Mouse (Mus musculus) embryonic facial prominence, embryonic 13.5 days (tissue): Measurements from ENCODE around the gene Nol10. TPM values are rescaled to one million over a fixed set of nuclear protein-coding genes. Genes with fewer than 3 reads are reported as not detected.
"Not testable (repeated sequence)": the region's sequence is repeated elsewhere in the genome, so short reads cannot be mapped to it uniquely, and the experiment has no call there.

Source experiments
- ATAC-seq: fragments of 200-750 bp; cut with Nextera tagmentation; 2 replicates; pipeline ENCODE4 v1.8.0; 2017; ENCODE audit warnings: low read depth; ENCODE audit not compliant: insufficient number of reproducible peaks, insufficient read depth, low FRiP score, low TSS enrichment
- H3K27ac ChIP-seq: fragments of 300-500 bp; sonication (generic); 2 replicates; pipeline ENCODE4 v1.5.1; 2015; ENCODE audit warnings: moderate library complexity, mild to moderate bottlenecking, inconsistent platforms
- H3K27me3 ChIP-seq: fragments of 300-500 bp; sonication (generic); 2 replicates; pipeline ENCODE4 v1.6.1; 2015; ENCODE audit warnings: mild to moderate bottlenecking, inconsistent platforms
- H3K36me3 ChIP-seq: fragments of 300-500 bp; sonication (generic); 2 replicates; pipeline ENCODE4 v1.6.1; 2015; ENCODE audit warnings: mild to moderate bottlenecking, inconsistent platforms
- H3K4me1 ChIP-seq: fragments of 300-500 bp; sonication (generic); 2 replicates; pipeline ENCODE4 v1.6.1; 2015; ENCODE audit warnings: inconsistent platforms
- H3K4me2 ChIP-seq: fragments of 300-500 bp; sonication (generic); 2 replicates; pipeline ENCODE4 v1.6.1; 2015; ENCODE audit warnings: moderate library complexity, mild to moderate bottlenecking, inconsistent platforms
- H3K4me3 ChIP-seq: fragments of 300-500 bp; sonication (generic); 2 replicates; pipeline ENCODE4 v1.5.1; 2015; ENCODE audit warnings: mild to moderate bottlenecking, inconsistent platforms
- H3K9ac ChIP-seq: fragments of 300-500 bp; sonication (generic); 2 replicates; pipeline ENCODE4 v1.6.1; 2015; ENCODE audit warnings: mild to moderate bottlenecking, inconsistent platforms
- H3K9me3 ChIP-seq: fragments of 300-500 bp; sonication (generic); 2 replicates; pipeline ENCODE4 v1.6.1; 2016; ENCODE audit warnings: inconsistent platforms
- WGBS: fragments of 180-500 bp; shearing (Covaris S2); methylation state at CpG from one replicate; pipeline ENCODE4 v1.1.7; 2015; ENCODE audit warnings: mixed read lengths; 5-methylcytosine and 5-hydroxymethylcytosine counted together
- microRNA-seq: library from miRNA; unstranded; fragments of <30 nt; microRNA quantifications from one replicate; pipeline ENCODE4, GENCODE M21; 2016
- polyA plus RNA-seq: library from polyadenylated mRNA; unstranded; fragments of >200 nt; fragmentation: Nextera tagmentation; extraction: Ambion mirVana; gene quantifications from 2 replicates; pipeline ENCODE4 v1.2.1, GENCODE M21; 2015

Nol10 gene
- polyA plus RNA-seq, 1 experiment from 2014 or later = 28.7 TPM

DNA sequence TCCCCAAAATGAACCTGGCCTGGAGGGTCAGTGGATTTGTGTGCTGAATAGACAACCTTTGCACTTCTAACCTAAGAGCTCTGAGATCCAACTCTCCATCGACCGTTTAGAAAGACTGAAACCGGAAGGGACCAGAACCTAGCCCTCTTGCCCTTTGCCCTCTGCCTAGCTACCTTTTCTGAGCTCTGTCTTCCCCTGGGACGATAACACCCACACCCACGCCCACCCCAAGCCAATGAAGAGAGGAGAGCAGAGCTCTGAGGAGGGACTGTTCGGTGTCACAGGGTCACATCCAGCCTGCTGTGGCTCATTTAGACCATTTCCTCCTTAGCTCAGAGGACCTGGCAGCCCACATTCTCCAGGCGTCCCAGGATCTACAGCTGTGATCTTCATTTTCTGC, 121.6 kb downstream of the Nol10 start:
- H3K9me3 ChIP-seq = no peaks in the 10 kb centered on the region
- H3K4me3 ChIP-seq = no peak overlapping the region
- no peaks in the 10 kb centered on the region for H3K36me3 ChIP-seq
- no peak for ATAC-seq
- H3K9ac ChIP-seq = no peak overlapping the region
- H3K27ac ChIP-seq = no peak overlapping the region
- H3K4me2 ChIP-seq = no peak overlapping the region
- 46% methylated on average over 7 of the region's 7 CpGs for WGBS
- H3K4me1 ChIP-seq = no peaks in the 10 kb centered on the region
- no peaks in the 10 kb centered on the region for H3K27me3 ChIP-seq

DNA sequence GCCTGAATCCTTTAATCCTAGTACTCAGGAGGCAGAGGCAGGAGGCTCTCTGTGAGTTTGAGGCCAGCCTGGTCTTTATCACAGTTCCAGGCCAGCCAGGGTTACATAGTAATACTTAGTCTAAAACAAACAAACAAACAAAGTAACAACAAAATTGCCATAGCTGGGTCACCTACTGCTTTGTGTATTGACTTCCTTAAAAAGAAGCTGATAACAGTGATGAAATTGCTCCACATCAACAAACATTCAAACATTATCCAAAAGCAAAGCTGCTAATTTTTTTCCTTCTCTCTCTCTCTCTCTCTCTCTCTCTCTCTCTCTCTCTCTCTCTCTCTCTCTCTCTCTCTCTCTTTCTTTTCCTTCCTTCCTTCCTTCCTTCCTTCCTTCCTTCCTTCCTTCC, 122.3 kb downstream of the Nol10 start:
- H3K36me3 ChIP-seq, H3K9ac ChIP-seq, ATAC-seq: not testable (repeated sequence)

GRCm38 (mm10) chr12:17471405-17471804, 123.1 kb downstream of the Nol10 start:
- no peaks in the 10 kb centered on the region for H3K9me3 ChIP-seq

More for the DNA sequence above, 122.3 kb downstream of the Nol10 start:
- H3K27ac ChIP-seq, H3K4me1 ChIP-seq, H3K9me3 ChIP-seq, H3K27me3 ChIP-seq, H3K4me3 ChIP-seq, H3K4me2 ChIP-seq: not testable (repeated sequence)

GRCm38 (mm10) chr12:17473128-17473527, 124.9 kb downstream of the Nol10 start:
- no peaks in the 10 kb centered on the region for H3K4me1 ChIP-seq
- H3K4me2 ChIP-seq = no peak overlapping the region
- no peak overlapping the region for H3K4me3 ChIP-seq
- no peak for ATAC-seq
- H3K9me3 ChIP-seq = no peaks in the 10 kb centered on the region
- H3K9ac ChIP-seq = no peak overlapping the region
- WGBS = 89% methylated on average over 3 of the region's 3 CpGs
- H3K27ac ChIP-seq = no peak overlapping the region
- H3K36me3 ChIP-seq = no peaks in the 10 kb centered on the region
- no peaks in the 10 kb centered on the region for H3K27me3 ChIP-seq

More at GRCm38 (mm10) chr12:17471405-17471804, 123.1 kb downstream of the Nol10 start:
- Histone ChIP-seq H3K9ac (no peak overlapping the region), H3K4me3 (no peak overlapping the region), H3K36me3 (no peaks in the 10 kb centered on the region), H3K27me3 (no peaks in the 10 kb centered on the region), H3K4me2 (no peak overlapping the region), H3K4me1 (no peaks in the 10 kb centered on the region), H3K27ac (no peak overlapping the region)
- no peak for ATAC-seq
- WGBS = 95% methylated on average over 1 of the region's 1 CpGs

DNA sequence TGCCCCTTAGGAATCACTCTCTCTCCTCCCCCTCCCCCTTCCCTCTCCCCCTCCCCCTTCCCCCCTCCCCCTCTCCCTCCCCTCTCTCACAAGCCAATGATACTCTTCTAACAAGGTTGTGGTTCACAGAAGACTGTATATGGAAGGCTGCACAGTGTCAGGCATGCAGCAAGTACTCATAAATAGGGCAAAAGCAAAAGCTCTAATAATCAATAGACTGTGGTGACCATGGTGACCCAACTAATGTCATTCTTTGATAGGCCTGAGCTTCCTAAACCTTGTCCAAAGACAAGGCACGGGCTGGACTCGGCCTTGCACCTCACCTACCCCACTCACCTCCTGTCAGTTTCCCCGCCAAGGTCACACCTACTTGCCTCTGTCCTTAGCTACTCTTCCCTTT, 125.6 kb downstream of the Nol10 start:
- Histone ChIP-seq H3K27ac (no peak overlapping the region), H3K4me1 (no peaks in the 10 kb centered on the region), H3K9me3 (no peaks in the 10 kb centered on the region), H3K27me3 (no peaks in the 10 kb centered on the region), H3K4me3 (no peak overlapping the region), H3K4me2 (no peak overlapping the region), H3K36me3 (no peaks in the 10 kb centered on the region), H3K9ac (no peak overlapping the region)
- WGBS = 90% methylated on average over 3 of the region's 3 CpGs
- no peak for ATAC-seq

DNA sequence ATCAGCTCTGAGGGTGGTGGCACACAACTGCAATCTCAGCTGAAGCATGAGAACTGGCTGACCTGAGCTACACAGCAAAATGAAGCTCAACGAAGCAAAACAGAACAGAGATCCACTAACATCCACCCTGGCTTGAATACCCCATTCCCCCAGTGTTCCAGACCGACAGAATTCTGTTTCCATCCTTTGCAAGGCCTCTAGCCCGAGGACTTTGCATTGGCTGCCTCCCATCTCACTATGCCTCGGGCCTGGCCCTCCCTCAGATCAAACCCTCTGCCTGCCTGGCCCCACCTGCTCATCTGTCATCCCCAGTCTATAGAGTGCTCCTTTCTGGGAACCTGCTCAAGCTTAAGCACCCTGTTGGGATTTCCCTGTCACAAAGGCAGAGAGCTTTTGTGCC, 126.4 kb downstream of the Nol10 start:
- no peaks in the 10 kb centered on the region for H3K27me3 ChIP-seq
- H3K36me3 ChIP-seq = no peaks in the 10 kb centered on the region
- no peaks in the 10 kb centered on the region for H3K9me3 ChIP-seq
- no peak overlapping the region for H3K9ac ChIP-seq
- H3K27ac ChIP-seq = no peak overlapping the region
- ATAC-seq = no peak
- no peaks in the 10 kb centered on the region for H3K4me1 ChIP-seq
- no peak overlapping the region for H3K4me3 ChIP-seq
- 63% methylated on average over 4 of the region's 4 CpGs for WGBS
- H3K4me2 ChIP-seq = no peak overlapping the region

- Histone ChIP-seq H3K4me3 (no peak overlapping the region), H3K4me2 (no peak overlapping the region), H3K9me3 (no peaks in the 10 kb centered on the region), H3K9ac (no peak overlapping the region), H3K27ac (no peak overlapping the region), H3K36me3 (no peaks in the 10 kb centered on the region), H3K27me3 (no peaks in the 10 kb centered on the region), H3K4me1 (no peaks in the 10 kb centered on the region)
- WGBS = 84% methylated on average over 4 of the region's 4 CpGs
- no peak for ATAC-seq
Observed at GRCm38 (mm10) chr12:17475146-17475545, 126.9 kb downstream of the Nol10 start.

DNA sequence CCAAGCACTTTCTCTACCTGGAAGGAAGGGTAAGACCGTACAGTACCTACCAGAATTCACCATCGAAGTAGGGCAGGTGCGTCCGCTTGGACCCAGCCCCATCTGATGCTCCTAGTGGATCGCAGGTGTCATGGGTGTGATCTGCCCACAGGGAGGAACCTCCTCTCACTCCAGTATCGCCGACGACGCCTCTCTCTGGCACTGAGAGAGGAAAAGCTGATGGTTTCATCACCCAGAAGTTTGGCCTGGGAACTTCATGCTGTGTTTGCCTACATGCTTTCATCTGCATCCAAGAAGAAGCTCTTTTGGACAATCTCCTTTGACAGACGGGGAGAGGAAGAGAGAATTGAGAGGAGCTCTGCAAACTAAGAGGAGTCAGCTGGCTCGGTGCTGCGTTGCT, 129.9 kb downstream of the Nol10 start:
- no peak overlapping the region for H3K9ac ChIP-seq
- H3K27me3 ChIP-seq = no peaks in the 10 kb centered on the region
- H3K4me1 ChIP-seq = no peaks in the 10 kb centered on the region
- no peak overlapping the region for H3K4me3 ChIP-seq
- no peak for ATAC-seq
- WGBS = 88% methylated on average over 12 of the region's 12 CpGs
- H3K27ac ChIP-seq = no peak overlapping the region
- H3K36me3 ChIP-seq = no peaks in the 10 kb centered on the region
- H3K9me3 ChIP-seq = no peaks in the 10 kb centered on the region
- no peak overlapping the region for H3K4me2 ChIP-seq

DNA sequence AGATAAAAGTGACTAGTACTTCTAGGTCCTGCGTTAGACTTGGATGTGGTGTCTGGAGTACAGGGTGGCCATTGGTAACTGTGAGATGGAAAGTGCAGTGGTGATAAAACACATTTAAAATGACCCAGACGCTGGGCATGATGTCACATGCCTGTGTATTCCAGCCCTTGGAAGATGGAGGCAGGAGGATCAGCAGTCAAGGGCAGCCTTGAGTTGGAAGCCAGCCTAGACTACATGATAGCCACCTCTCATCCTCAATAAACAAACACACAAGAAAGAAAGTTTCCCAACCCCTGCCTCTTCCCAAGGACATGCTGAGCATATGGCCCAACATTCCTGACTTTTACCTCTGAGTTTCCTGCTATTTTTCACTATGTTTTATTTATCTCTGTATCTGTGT, 130.6 kb downstream of the Nol10 start:
- Histone ChIP-seq H3K36me3 (no peaks in the 10 kb centered on the region), H3K27me3 (no peaks in the 10 kb centered on the region), H3K4me2 (no peak overlapping the region), H3K4me3 (no peak overlapping the region), H3K27ac (no peak overlapping the region), H3K4me1 (no peaks in the 10 kb centered on the region), H3K9ac (no peak overlapping the region), H3K9me3 (no peaks in the 10 kb centered on the region)
- ATAC-seq = no peak
- WGBS = 80% methylated on average over 2 of the region's 2 CpGs

Small RNA genes within 50 kb of the gene (microRNA-seq; reads per million reads assigned to microRNA genes)
- gene Mir3066 = 22.2 reads per million, percentile 36 among the genes with 10 or more reads in this experiment

Other genes with a start within 250 kb of the Nol10 start
- gene Kcnf1, start 171.6 kb upstream of the Nol10 start, polyA plus RNA-seq = 0.70 and 0.80 TPM in 2 replicates
- gene Pdia6, start 81.9 kb upstream of the Nol10 start, polyA plus RNA-seq = 591 and 658 TPM in 2 replicates
- gene Atp6v1c2, start 19.1 kb upstream of the Nol10 start, polyA plus RNA-seq = 0.94 and 1.6 TPM in 2 replicates
- 186 and 193 TPM in 2 replicates for gene Odc1, start 196.3 kb downstream of the Nol10 start, polyA plus RNA-seq